Mouse (Mus musculus) B cell, adult 62 days (primary cell): ENCODE results near the gene Ovgp1. TPM values are rescaled to one million over a fixed set of nuclear protein-coding genes. Genes with fewer than 3 reads are reported as not detected.

Experiments
- total RNA-seq: library from RNA; stranded (reverse); gene quantifications from 4 replicates; pipeline ENCODE4 v1.2.4, GENCODE M21; 2023

Ovgp1 gene
- 2.4 to 4.5 TPM (median 3.5 TPM) in 4 replicates for total RNA-seq

DNA sequence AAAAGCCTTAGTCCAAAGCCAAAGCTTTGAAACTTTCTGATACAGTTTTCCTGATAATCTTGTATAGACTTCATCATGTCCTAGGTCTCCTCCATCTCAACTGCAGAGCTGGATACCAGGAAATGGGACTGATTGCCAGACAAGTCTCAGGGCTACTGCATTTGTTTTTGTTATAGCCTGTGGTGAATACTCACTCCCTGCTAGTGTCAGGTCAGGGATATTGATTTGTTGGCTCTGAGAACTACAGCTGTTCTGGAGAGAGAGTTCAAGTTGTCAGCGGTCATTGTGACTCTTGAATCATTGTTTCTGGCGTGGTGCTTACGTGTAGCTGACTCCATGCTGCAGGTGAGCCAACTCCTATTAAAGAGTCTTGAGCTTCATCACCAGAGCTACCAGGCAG, at the start of gene Ovgp1:
TSS of gene Ovgp1 (plus strand) at position 301 of the 400 bp plus-strand sequence.

DNA sequence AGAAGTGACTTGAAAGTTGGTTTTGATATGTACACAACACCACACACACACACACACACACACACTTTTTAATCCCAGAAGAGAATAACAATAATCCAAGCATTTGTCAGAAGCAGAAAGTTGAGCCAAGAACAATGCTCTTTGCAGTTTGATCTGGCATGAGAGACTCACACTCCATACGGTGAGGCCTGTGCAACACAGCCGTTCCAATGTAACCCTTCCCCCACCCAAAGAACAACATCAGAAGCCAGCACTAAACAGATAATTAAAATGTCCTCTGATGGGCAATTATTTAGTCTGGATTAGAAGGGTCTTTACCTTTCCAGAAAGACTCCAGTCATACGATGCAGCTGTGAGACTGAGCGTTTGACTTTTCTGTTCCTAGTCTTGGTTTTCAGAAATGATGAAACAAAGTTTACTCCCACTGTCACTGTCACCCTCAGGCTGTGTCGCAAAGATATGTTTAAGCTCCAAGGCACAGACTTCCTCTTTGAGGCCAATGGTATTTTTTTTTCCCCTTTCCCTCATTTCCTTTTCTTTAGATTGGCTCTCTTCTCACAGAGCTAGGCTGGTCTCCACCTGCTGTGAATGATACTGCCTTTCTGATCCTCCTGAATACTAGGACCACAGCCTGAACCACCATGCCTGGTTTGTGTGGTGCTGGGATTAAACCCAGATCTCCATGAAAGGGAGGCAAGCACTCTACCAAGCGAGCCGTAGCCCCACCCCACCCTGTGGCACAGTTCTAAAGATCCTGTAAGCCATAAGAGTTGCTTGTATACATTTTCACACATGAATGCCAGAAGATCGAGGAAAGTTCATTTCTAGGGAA, 41.1 kb upstream of the Ovgp1 start, which contains the start of gene I830077J02Rik:
TSS of gene I830077J02Rik (minus strand) at position 425 of the 832 bp plus-strand sequence.

DNA sequence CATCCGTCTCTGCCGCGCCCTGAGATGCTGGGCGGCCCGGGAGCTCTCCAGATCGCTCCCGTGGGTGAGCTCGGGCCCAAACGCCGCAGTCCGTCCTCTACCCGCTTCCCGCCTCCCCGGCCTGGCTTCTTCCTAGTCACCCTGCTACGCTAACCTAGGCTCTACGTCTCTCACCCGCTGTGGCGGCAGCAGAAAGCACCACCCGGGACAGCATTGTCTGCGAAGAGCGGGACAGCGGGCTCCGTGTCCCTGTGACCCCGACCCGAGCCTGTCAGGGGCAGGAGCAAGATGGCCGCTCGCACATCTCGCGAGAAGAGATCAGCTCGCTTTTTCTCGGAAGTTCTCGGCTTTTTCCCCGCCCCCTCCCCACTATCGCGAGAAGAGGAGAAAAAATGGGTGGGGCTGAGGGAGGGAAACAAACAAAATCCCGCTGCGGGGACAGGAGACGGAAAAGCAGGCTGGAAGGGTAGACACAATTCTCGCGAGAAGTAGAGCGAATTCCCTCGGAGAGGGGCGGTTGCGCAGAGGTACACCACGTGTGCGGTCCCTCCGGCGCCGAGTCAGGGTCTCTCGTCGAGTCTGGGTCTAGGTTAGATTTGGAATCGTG, 14.4 kb upstream of the Ovgp1 start, which contains the start of gene Wdr77:
TSS of gene Wdr77 (plus strand) at position 396 of the 607 bp plus-strand sequence.

DNA sequence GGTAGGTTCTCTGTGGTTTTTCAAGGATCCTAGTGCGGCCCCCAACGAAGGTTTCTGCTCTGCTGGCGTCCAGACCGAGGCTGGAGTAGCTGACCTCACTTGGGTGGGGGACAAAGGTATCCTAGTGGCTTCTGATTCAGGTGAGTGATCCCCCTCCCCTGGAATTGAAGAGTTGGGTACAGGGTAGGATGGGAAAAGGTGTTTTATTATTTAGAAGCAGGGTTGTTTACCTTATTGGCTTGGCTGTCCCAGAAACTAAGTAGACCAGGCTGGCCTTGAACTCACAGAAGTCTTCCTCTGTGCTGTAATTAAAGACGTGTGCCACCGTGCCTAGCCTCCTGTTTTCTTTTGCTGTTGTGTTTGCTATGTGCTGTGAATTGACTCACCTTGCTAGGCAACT, 13.5 kb upstream of the Ovgp1 start, which contains the start of gene Atp5f1:
TSS of gene Atp5f1 (minus strand) at position 101 of the 400 bp plus-strand sequence.

DNA sequence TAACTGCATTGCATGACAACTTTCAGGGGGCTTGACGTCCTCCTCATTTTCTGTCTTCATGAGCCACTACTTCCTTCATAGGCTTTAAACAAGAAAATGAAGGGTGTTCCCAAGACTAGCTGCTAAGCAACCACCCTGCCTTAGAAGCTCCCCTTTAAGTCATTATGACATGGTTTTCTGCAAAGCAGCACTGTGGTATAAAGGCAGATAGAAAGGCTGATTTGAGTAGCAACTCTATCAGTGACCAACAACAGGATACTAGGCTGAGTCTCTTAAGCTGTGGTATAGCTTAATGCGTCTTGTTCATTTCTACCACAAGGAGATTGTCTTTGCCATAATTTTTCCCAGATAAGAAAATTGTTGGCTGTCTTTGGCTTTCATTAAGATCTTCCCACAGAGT, 41.0 kb downstream of the Ovgp1 start, which contains the start of gene Pifo:
TSS of gene Pifo (minus strand) at position 101 of the 400 bp plus-strand sequence.

DNA sequence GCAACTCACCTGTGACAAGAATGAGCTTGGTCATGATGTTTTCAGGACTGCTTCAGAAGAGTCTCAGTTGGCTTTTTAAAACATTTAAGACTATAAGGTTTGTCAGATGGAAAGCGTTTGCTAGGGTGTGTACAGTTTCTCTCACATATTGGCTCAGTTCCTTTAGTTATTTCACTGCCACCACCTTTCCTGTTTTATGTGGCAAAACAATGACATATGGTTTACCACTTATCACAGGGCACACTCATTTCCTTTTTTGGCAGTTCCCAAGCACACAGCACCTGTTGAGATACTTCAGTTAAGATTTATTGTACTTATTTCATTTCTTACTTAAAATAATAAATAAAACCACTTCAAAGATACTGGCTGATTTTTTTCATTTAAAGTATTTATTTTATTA, 59.3 kb downstream of the Ovgp1 start, which contains the start of gene Chil5:
TSS of gene Chil5 (minus strand) at position 34 of the 400 bp plus-strand sequence.

Other genes with a start within 250 kb of the Ovgp1 start
- gene Rap1a, start 172.4 kb upstream of the Ovgp1 start, total RNA-seq: 116 to 147 TPM (median 132 TPM) in 4 replicates
- gene Adora3, start 102.9 kb upstream of the Ovgp1 start, total RNA-seq: not detected in 4 replicates
- 0.52 to 0.57 TPM in 2 of 4 replicates, not detected in the others for gene Tmigd3, start 102.8 kb upstream of the Ovgp1 start, total RNA-seq
- 22.2 to 23.8 TPM (median 22.8 TPM) in 4 replicates for gene I830077J02Rik, start 41.0 kb upstream of the Ovgp1 start, total RNA-seq
- 41.0 to 46.1 TPM (median 43.0 TPM) in 4 replicates for gene Wdr77, start 14.3 kb upstream of the Ovgp1 start, total RNA-seq
- gene Atp5f1, start 13.6 kb upstream of the Ovgp1 start, total RNA-seq: 135 to 153 TPM (median 143 TPM) in 4 replicates
- gene Pifo, start 40.9 kb downstream of the Ovgp1 start, total RNA-seq: 1.1 to 2.5 TPM (median 1.6 TPM) in 4 replicates
- gene Chil5, start 59.1 kb downstream of the Ovgp1 start, total RNA-seq: not detected in 4 replicates
- not detected in 4 replicates for gene Chia1, start 139.5 kb downstream of the Ovgp1 start, total RNA-seq
- 0.60 to 1.3 TPM (median 0.89 TPM) in 4 replicates for gene Chil3, start 193.9 kb downstream of the Ovgp1 start, total RNA-seq
- gene Chil4, start 245.8 kb downstream of the Ovgp1 start, total RNA-seq: not detected in 4 replicates